Mouse (Mus musculus): Measurements from ENCODE around the gene Adcy6. TPM values are rescaled to one million over a fixed set of nuclear protein-coding genes. Genes with fewer than 3 reads are reported as not detected.

The Adcy6 gene
- polyA plus RNA-seq, 1 experiment, result 38.2 TPM

GRCm38 (mm10) chr15:98616362-98617175, 6.7 kb upstream of the Adcy6 start:
- no peak for TF ChIP-seq CTCF (IDR thresholded peaks at IDR 0.05; ENCODE audit: extremely low read depth, insufficient read depth, low read length)
- no peak for TF ChIP-seq POLR2A (IDR thresholded peaks at IDR 0.05; ENCODE audit: extremely low read depth, insufficient read depth, low read length)
- H3K4me1 ChIP-seq (ENCODE audit: control insufficient read depth, insufficient read depth, low read length), result no peaks in the 10 kb centered on the region
- no peak overlapping the region for H3K4me3 ChIP-seq (ENCODE audit: insufficient read depth, low read length)
- no peak overlapping the region for H3K27ac ChIP-seq (ENCODE audit: insufficient read depth, low read length)

DNA sequence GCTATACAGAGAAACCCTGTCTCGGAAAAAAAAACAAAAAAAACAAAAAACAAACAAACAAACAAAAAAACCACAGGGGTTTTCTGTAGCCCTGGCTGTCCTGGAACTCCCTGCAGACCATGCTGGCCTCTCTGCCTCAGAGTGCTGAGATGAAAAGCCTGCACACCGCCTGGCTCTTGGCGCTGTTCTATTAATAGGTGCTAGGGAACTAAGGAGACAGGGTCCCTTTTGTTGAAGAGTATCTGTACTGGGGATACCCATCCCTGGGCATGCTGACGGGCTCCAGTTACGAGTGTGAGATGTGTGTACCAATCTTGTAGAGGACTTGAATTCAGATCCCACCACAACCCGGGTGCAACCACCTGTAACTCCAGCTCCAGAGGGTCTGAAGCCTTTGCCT, 5.9 kb upstream of the Adcy6 start:
- no peaks in the 10 kb centered on the region for H3K4me1 ChIP-seq (ENCODE audit: control insufficient read depth, insufficient read depth, low read length)
- H3K4me3 ChIP-seq (ENCODE audit: insufficient read depth, low read length), result no peak overlapping the region
- TF ChIP-seq CTCF (IDR thresholded peaks at IDR 0.05; ENCODE audit: extremely low read depth, insufficient read depth, low read length), result no peak
- TF ChIP-seq POLR2A (IDR thresholded peaks at IDR 0.05; ENCODE audit: extremely low read depth, insufficient read depth, low read length), result no peak
- H3K27ac ChIP-seq (ENCODE audit: insufficient read depth, low read length), result no peak overlapping the region

- Histone ChIP-seq H3K4me1 (ENCODE audit: control insufficient read depth, insufficient read depth, low read length) (no peaks in the 10 kb centered on the region; the same call in 1 of the 2 replicates), H3K27ac (ENCODE audit: insufficient read depth, low read length) (no peak overlapping the region), H3K4me3 (ENCODE audit: insufficient read depth, low read length) (no peak overlapping the region)
- no peak for TF ChIP-seq CTCF (IDR thresholded peaks at IDR 0.05; ENCODE audit: extremely low read depth, insufficient read depth, low read length)
- TF ChIP-seq POLR2A (IDR thresholded peaks at IDR 0.05; ENCODE audit: extremely low read depth, insufficient read depth, low read length), result no peak
These were observed 5.1 kb upstream of the Adcy6 start for GRCm38 (mm10) chr15:98614971-98615370.

DNA sequence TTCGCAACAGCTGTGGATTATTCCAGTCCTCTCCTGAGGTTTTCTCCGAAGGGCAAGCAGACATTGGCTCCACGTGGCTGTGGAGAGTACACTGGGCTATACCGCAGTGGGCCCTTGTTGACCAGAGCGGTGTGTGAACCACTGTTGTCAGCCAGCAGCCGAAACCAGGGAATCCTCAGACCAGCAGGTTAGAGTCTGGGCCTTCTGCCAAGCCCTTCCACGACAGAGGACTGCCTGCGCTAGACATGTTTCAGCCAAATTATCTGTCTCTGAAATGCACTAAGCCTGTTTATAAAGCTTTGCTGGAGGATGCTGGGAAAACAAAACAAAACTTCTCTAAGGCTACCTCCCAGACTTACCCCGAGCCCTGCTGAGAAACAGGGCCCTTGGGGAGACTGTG, 4.7 kb upstream of the Adcy6 start:
- Histone ChIP-seq H3K27ac (ENCODE audit: insufficient read depth, low read length) (no peak overlapping the region), H3K4me1 (ENCODE audit: control insufficient read depth, insufficient read depth, low read length) (no peaks in the 10 kb centered on the region; the same call in 1 of the 2 replicates), H3K4me3 (ENCODE audit: insufficient read depth, low read length) (no peak overlapping the region)
- TF ChIP-seq CTCF (IDR thresholded peaks at IDR 0.05; ENCODE audit: extremely low read depth, insufficient read depth, low read length) (no peak), POLR2A (IDR thresholded peaks at IDR 0.05; ENCODE audit: extremely low read depth, insufficient read depth, low read length) (no peak)

DNA sequence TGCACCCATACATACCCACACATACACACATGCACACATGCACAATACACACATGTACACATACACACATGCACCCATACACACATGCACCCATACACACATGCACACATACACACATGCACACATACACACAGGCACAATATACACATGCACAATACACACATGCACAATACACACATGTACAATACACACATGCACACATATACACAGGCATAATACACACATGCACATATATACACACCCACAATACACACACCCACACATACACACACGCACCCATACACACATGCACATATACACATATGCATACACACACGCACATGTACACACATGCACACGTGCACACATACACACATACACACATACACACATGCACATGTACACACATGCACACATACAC, 2.4 kb upstream of the Adcy6 start:
- Histone ChIP-seq H3K27ac (ENCODE audit: insufficient read depth, low read length) (no peak overlapping the region), H3K4me3 (ENCODE audit: insufficient read depth, low read length) (no peak overlapping the region), H3K4me1 (ENCODE audit: control insufficient read depth, insufficient read depth, low read length) (peaks cover 2% of the 10 kb centered on the region; the same call in 1 of the 2 replicates)
- no peak for TF ChIP-seq CTCF (IDR thresholded peaks at IDR 0.05; ENCODE audit: extremely low read depth, insufficient read depth, low read length)
- TF ChIP-seq POLR2A (IDR thresholded peaks at IDR 0.05; ENCODE audit: extremely low read depth, insufficient read depth, low read length), result no peak

DNA sequence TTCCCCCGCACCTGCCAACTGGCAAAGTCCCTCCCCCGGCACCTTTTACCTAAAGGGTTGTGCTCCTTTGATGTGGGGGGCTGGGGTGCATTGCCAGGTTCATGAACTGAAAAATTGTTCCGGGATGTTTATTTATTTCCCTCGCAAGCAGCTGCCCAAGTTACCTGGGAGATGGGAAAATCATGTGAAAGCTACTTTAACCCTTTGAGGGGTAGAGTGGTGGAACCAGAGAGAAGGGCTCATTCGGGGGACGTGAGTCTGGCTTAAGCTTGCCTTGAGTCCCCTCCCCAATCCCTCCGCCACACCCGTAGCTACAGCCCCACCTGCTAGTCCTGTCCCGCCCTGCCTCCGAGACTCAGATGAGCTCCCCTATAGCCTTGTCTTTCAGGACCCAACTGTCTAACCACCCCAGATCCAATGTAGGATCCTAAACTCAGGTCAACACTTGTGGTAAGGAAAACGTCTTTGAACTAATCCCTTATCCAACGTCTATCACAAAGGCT, 306 bp upstream of the Adcy6 start:
- TF ChIP-seq POLR2A (IDR thresholded peaks at IDR 0.05; ENCODE audit: extremely low read depth, insufficient read depth, low read length) (no peak), CTCF (IDR thresholded peaks at IDR 0.05; ENCODE audit: extremely low read depth, insufficient read depth, low read length) (no peak)
- Histone ChIP-seq H3K4me3 (ENCODE audit: insufficient read depth, low read length) (peak overlapping the region; percentile 99), H3K27ac (ENCODE audit: insufficient read depth, low read length) (no peak overlapping the region; the same call in 1 of the 2 replicates), H3K4me1 (ENCODE audit: control insufficient read depth, insufficient read depth, low read length) (peaks cover 2% of the 10 kb centered on the region; the same call in 1 of the 2 replicates)

DNA sequence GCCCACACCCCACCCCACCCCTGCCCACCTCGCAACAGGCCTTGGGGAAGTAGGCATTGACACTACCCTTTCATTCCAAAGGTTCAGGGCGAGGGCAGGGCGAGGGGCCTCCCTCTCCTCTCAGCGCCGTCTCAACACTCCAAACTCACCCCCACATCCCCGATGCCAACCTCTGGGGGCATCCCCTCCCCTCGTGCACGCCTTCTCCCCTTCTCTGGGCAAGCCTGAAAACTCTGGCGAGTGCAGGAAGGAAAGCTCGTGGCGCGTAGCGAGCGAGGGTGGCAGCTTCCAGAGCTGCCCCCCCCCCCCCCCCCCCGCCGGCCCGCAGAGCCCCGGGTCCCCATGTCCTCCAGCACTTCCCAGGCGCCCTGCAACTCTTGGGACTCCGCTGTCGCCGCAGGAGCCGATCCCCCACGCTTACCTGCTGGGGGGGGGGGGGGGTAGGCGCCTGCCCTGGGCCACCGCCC, 1.1 kb downstream of the Adcy6 start:
- Histone ChIP-seq H3K4me1 (ENCODE audit: control insufficient read depth, insufficient read depth, low read length) (peaks cover 2% of the 10 kb centered on the region; the same call in 1 of the 2 replicates), H3K4me3 (ENCODE audit: insufficient read depth, low read length) (peak overlapping the region; percentile 99), H3K27ac (ENCODE audit: insufficient read depth, low read length) (no peak overlapping the region)
- TF ChIP-seq CTCF (IDR thresholded peaks at IDR 0.05; ENCODE audit: extremely low read depth, insufficient read depth, low read length) (no peak), POLR2A (IDR thresholded peaks at IDR 0.05; ENCODE audit: extremely low read depth, insufficient read depth, low read length) (no peak)

- Histone ChIP-seq H3K27ac (ENCODE audit: insufficient read depth, low read length) (no peak overlapping the region), H3K4me1 (ENCODE audit: control insufficient read depth, insufficient read depth, low read length) (peaks cover 4% of the 10 kb centered on the region; the same call in 1 of the 2 replicates), H3K4me3 (ENCODE audit: insufficient read depth, low read length) (peak overlapping the region; percentile 99)
- TF ChIP-seq POLR2A (IDR thresholded peaks at IDR 0.05; ENCODE audit: extremely low read depth, insufficient read depth, low read length) (no peak), CTCF (IDR thresholded peaks at IDR 0.05; ENCODE audit: extremely low read depth, insufficient read depth, low read length) (no peak)
These were observed 1.7 kb downstream of the Adcy6 start for GRCm38 (mm10) chr15:98608058-98608783.

DNA sequence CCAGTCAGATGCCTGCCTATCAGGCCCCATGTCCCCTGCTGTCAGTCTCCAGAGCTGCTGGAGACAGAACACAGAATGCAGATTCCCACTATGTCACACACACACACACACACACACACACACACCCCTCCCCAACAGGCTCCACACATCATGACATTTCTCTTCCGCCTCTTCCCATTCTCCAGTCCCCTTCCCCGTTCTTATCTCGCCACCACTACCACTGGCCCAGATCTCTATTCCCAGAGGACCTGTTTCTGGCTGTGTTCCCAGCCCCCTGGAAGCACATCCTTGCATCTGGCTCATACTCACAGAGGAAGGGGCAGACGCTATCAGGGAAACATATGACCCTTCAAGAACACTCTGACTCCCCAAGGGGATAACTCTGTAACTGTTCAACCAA, 2.3 kb downstream of the Adcy6 start:
- H3K27ac ChIP-seq (ENCODE audit: insufficient read depth, low read length), result no peak overlapping the region
- H3K4me3 ChIP-seq (ENCODE audit: insufficient read depth, low read length), result no peak overlapping the region
- no peak for TF ChIP-seq CTCF (IDR thresholded peaks at IDR 0.05; ENCODE audit: extremely low read depth, insufficient read depth, low read length)
- TF ChIP-seq POLR2A (IDR thresholded peaks at IDR 0.05; ENCODE audit: extremely low read depth, insufficient read depth, low read length), result no peak
- H3K4me1 ChIP-seq (ENCODE audit: control insufficient read depth, insufficient read depth, low read length), result peaks cover 4% of the 10 kb centered on the region; the same call in 1 of the 2 replicates

All from cortical plate, adult 2 months (tissue).